Mouse (Mus musculus): ENCODE measurements around the gene Adrm1. TPM values are rescaled to one million over a fixed set of nuclear protein-coding genes. Genes with fewer than 3 reads are reported as not detected.

The Adrm1 gene
- polyA plus RNA-seq, 1 experiment from 2014 or later: 147 TPM

DNA sequence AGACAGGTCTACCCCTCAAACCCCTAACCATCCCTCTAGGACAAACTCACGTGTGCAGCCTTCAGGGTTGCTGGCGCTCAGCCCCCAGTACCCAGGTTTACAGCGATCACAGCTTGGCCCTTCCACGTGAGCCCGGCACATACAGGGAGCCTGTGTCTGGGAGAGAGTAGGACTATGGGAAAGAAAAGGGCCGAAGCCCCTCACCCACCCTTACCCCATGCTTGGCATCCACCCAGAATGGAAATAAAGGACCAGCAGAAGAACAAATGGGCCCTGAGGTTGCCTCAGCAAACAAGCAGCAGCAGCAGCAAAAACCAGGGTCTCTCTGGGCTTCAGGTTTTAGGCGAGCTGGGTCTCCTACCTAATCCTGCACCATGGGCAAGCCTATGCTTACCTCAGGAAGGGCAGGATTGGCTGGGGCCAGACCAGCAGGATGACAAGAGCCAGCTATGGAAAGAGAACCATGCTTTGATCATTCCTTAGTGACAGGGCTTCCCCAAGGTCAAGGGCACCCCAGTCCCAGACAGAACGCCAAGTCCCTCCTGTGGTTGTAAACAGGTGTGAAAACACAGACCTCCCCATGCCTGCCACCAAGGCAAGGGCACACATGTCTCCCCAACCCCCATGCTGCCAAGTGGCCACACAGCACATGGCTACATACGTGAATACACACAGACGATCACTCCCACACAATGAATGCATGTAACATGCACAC lies 26.2 kb downstream of the Adrm1 start:
- peaks cover 7% of the 10 kb centered on the region; the same call in 1 of the 2 replicates for H3K4me1 ChIP-seq (ENCODE audit: control insufficient read depth, insufficient read depth, low read length)
- no peak overlapping the region for H3K9ac ChIP-seq (replicated peaks; ENCODE audit: low read depth, low read length)
- no peaks in the 10 kb centered on the region for H3K27me3 ChIP-seq (ENCODE audit: control insufficient read depth, insufficient read depth, low read length)
- no peaks in the 10 kb centered on the region for H3K9me3 ChIP-seq (ENCODE audit: control insufficient read depth, low read length)
- H3K36me3 ChIP-seq (ENCODE audit: control insufficient read depth, insufficient read depth, low read length): no peaks in the 10 kb centered on the region
- no peak overlapping the region for H3K27ac ChIP-seq (ENCODE audit: low read depth, low read length)
- 72% methylated on average over 10 of the region's 10 CpGs for WGBS
- no peak overlapping the region for H3K4me3 ChIP-seq (ENCODE audit: low read depth, low read length)
- H3K4me2 ChIP-seq (ENCODE audit: low read depth, low read length): no peak overlapping the region
- 0 out of 2 replicates have a peak, but pooled peaks have one; percentile 33 for ATAC-seq (ENCODE audit: low read depth)

DNA sequence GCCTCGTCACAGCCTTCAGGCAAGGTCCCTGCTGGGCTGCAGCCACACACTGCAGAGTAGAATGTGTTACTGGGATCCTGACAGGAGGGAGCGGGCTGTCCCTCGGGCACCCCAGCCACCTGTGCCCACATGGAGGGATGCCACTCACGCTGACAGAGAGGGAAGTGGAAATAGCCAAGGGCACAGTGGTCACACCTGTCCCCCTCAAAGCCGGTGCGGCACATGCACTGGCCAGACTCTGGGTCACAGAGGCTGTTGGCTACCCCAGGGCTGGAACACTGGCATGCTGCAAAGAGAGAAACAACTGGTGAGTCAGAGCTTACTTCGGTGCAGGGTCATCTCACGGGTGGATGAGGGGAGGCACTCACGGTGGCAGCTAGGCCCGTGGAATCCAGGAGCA lies 27.5 kb downstream of the Adrm1 start:
- ATAC-seq (ENCODE audit: low read depth): no peak
- Histone ChIP-seq H3K36me3 (ENCODE audit: control insufficient read depth, insufficient read depth, low read length) (no peaks in the 10 kb centered on the region), H3K4me2 (ENCODE audit: low read depth, low read length) (no peak overlapping the region), H3K27ac (ENCODE audit: low read depth, low read length) (no peak overlapping the region), H3K9ac (replicated peaks; ENCODE audit: low read depth, low read length) (no peak overlapping the region), H3K4me1 (ENCODE audit: control insufficient read depth, insufficient read depth, low read length) (peaks cover 7% of the 10 kb centered on the region; the same call in 1 of the 2 replicates), H3K27me3 (ENCODE audit: control insufficient read depth, insufficient read depth, low read length) (no peaks in the 10 kb centered on the region), H3K4me3 (ENCODE audit: low read depth, low read length) (no peak overlapping the region), H3K9me3 (ENCODE audit: control insufficient read depth, low read length) (no peaks in the 10 kb centered on the region)
- WGBS: 80% methylated on average over 10 of the region's 10 CpGs

DNA sequence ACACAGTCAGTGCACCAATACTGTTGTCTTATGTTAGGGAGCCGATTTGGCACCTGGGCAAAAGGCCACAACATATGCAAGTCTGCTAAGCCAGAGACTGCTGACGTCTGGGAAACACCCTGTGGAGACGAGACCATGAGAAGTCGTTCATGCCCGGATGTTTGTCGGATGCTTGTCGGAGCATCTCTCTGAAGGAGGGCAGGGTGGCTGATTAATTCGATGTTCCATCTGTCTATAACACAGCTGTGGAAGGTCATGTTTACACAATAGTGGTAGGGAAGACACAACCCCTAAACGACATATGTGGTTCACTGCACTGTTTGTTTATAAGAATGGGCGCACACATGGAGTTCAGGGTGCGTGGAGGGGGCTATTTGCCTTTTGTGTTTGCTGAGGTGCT lies 29.4 kb downstream of the Adrm1 start:
- Histone ChIP-seq H3K4me2 (ENCODE audit: low read depth, low read length) (no peak overlapping the region), H3K27me3 (ENCODE audit: control insufficient read depth, insufficient read depth, low read length) (no peaks in the 10 kb centered on the region), H3K9me3 (ENCODE audit: control insufficient read depth, low read length) (no peaks in the 10 kb centered on the region), H3K4me3 (ENCODE audit: low read depth, low read length) (no peak overlapping the region), H3K27ac (ENCODE audit: low read depth, low read length) (no peak overlapping the region), H3K36me3 (ENCODE audit: control insufficient read depth, insufficient read depth, low read length) (no peaks in the 10 kb centered on the region), H3K4me1 (ENCODE audit: control insufficient read depth, insufficient read depth, low read length) (peaks cover 8% of the 10 kb centered on the region), H3K9ac (replicated peaks; ENCODE audit: low read depth, low read length) (no peak overlapping the region)
- 37% methylated on average over 11 of the region's 11 CpGs for WGBS
- ATAC-seq (ENCODE audit: low read depth): no peak

DNA sequence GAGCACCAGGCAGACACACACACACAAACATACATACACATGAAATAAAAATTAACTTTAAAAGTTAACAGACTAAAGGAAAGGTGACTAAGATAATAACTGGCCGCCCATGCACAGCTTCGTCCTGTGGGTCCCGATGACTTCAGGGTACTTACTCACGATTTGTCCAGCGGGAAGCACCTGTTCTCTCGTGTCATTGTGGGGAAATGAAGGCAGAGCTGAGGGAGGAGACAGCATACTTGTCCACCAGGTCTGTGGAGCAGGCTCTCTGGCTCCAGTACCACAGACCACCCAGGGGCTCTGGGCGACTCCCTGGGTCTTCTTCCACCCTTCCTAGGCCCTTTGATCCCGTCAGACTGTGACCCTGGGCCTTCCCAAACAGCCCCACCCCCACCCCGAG lies 30.0 kb downstream of the Adrm1 start:
- Histone ChIP-seq H3K9ac (replicated peaks; ENCODE audit: low read depth, low read length) (no peak overlapping the region), H3K4me2 (ENCODE audit: low read depth, low read length) (no peak overlapping the region), H3K4me1 (ENCODE audit: control insufficient read depth, insufficient read depth, low read length) (peaks cover 13% of the 10 kb centered on the region), H3K9me3 (ENCODE audit: control insufficient read depth, low read length) (no peaks in the 10 kb centered on the region), H3K4me3 (ENCODE audit: low read depth, low read length) (no peak overlapping the region), H3K36me3 (ENCODE audit: control insufficient read depth, insufficient read depth, low read length) (no peaks in the 10 kb centered on the region), H3K27me3 (ENCODE audit: control insufficient read depth, insufficient read depth, low read length) (no peaks in the 10 kb centered on the region), H3K27ac (ENCODE audit: low read depth, low read length) (no peak overlapping the region)
- no peak for ATAC-seq (ENCODE audit: low read depth)
- WGBS: 76% methylated on average over 9 of the region's 9 CpGs

DNA sequence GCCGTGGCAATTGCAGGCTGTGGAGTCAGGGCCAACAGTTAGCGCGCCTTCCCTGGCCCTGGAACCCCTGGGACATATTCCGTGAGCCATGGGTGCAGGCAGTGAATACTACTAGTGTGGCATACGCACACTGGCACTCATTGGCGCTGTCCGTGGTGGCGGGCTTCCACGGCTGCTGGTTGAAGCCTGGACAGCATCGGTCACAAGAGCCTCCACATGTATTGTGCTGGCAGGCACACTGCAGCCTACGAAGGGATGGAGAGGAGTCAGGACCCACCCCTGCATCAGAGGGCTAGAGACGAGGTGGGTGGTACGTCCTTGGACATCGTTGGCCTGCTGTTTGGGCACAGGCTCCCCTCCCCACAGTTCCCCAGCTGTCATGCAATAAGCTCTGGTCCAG lies 31.0 kb downstream of the Adrm1 start:
- Histone ChIP-seq H3K36me3 (ENCODE audit: control insufficient read depth, insufficient read depth, low read length) (no peaks in the 10 kb centered on the region), H3K4me3 (ENCODE audit: low read depth, low read length) (no peak overlapping the region)

DNA sequence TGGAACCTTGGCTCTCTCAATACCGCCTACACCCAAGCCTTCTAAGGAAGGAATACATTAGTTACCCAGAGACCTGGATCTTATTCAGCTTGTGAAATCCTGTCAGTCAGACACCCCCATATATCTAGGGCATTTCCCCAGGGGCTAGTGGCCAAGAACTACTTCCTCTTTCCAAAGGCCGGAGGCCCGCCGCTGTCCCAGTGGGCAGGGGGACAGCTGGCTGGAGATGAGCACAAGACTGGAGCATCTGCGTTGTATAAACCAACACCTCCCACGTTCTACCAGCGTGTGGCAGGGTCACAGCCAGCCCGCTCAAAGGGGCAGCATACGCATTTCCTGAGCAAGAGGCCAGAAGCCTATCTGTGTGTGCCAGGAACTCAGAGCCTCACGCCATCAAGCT lies 31.5 kb downstream of the Adrm1 start:
- WGBS: 59% methylated on average over 10 of the region's 10 CpGs
- Histone ChIP-seq H3K36me3 (ENCODE audit: control insufficient read depth, insufficient read depth, low read length) (no peaks in the 10 kb centered on the region), H3K4me1 (ENCODE audit: control insufficient read depth, insufficient read depth, low read length) (peaks cover 6% of the 10 kb centered on the region; the same call in 1 of the 2 replicates), H3K4me2 (ENCODE audit: low read depth, low read length) (no peak overlapping the region), H3K27ac (ENCODE audit: low read depth, low read length) (no peak overlapping the region), H3K9ac (replicated peaks; ENCODE audit: low read depth, low read length) (no peak overlapping the region), H3K4me3 (ENCODE audit: low read depth, low read length) (no peak overlapping the region), H3K27me3 (ENCODE audit: control insufficient read depth, insufficient read depth, low read length) (no peaks in the 10 kb centered on the region), H3K9me3 (ENCODE audit: control insufficient read depth, low read length) (no peaks in the 10 kb centered on the region)
- no peak for ATAC-seq (ENCODE audit: low read depth)

More for the DNA sequence above, 31.0 kb downstream of the Adrm1 start:
- H3K4me1 ChIP-seq (ENCODE audit: control insufficient read depth, insufficient read depth, low read length): peaks cover 11% of the 10 kb centered on the region
- H3K27me3 ChIP-seq (ENCODE audit: control insufficient read depth, insufficient read depth, low read length): no peaks in the 10 kb centered on the region
- no peaks in the 10 kb centered on the region for H3K9me3 ChIP-seq (ENCODE audit: control insufficient read depth, low read length)
- ATAC-seq (ENCODE audit: low read depth): no peak
- no peak overlapping the region for H3K9ac ChIP-seq (replicated peaks; ENCODE audit: low read depth, low read length)
- WGBS: 90% methylated on average over 14 of the region's 14 CpGs
- H3K27ac ChIP-seq (ENCODE audit: low read depth, low read length): no peak overlapping the region
- H3K4me2 ChIP-seq (ENCODE audit: low read depth, low read length): no peak overlapping the region

DNA sequence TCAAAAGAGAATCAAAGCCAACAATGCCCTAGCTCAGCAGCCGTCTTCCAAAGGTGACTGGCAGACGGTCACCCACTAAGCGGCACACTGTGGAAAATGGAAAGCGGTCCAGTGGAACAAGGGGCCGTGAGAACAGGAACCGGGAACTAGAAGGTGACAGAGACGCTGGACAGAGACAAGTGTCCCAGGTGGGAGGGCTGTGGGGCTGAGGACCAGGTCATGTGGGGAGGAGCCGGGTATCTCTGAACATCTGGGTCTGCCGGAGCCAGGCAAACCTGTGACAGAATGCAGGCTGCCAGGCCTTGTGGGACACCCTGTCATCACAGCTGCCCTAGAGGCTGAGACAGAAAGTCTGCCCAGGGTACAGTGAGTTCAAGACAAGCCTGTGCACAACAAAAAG lies 33.2 kb downstream of the Adrm1 start:
- H3K36me3 ChIP-seq (ENCODE audit: control insufficient read depth, insufficient read depth, low read length): no peaks in the 10 kb centered on the region
- no peak overlapping the region for H3K27ac ChIP-seq (ENCODE audit: low read depth, low read length)
- WGBS: 88% methylated on average over 9 of the region's 9 CpGs
- no peak overlapping the region for H3K4me2 ChIP-seq (ENCODE audit: low read depth, low read length)
- H3K4me3 ChIP-seq (ENCODE audit: low read depth, low read length): no peak overlapping the region
- no peak for ATAC-seq (ENCODE audit: low read depth)
- H3K9me3 ChIP-seq (ENCODE audit: control insufficient read depth, low read length): no peaks in the 10 kb centered on the region
- H3K9ac ChIP-seq (replicated peaks; ENCODE audit: low read depth, low read length): no peak overlapping the region
- H3K27me3 ChIP-seq (ENCODE audit: control insufficient read depth, insufficient read depth, low read length): no peaks in the 10 kb centered on the region
- peaks cover 6% of the 10 kb centered on the region; the same call in 1 of the 2 replicates for H3K4me1 ChIP-seq (ENCODE audit: control insufficient read depth, insufficient read depth, low read length)

DNA sequence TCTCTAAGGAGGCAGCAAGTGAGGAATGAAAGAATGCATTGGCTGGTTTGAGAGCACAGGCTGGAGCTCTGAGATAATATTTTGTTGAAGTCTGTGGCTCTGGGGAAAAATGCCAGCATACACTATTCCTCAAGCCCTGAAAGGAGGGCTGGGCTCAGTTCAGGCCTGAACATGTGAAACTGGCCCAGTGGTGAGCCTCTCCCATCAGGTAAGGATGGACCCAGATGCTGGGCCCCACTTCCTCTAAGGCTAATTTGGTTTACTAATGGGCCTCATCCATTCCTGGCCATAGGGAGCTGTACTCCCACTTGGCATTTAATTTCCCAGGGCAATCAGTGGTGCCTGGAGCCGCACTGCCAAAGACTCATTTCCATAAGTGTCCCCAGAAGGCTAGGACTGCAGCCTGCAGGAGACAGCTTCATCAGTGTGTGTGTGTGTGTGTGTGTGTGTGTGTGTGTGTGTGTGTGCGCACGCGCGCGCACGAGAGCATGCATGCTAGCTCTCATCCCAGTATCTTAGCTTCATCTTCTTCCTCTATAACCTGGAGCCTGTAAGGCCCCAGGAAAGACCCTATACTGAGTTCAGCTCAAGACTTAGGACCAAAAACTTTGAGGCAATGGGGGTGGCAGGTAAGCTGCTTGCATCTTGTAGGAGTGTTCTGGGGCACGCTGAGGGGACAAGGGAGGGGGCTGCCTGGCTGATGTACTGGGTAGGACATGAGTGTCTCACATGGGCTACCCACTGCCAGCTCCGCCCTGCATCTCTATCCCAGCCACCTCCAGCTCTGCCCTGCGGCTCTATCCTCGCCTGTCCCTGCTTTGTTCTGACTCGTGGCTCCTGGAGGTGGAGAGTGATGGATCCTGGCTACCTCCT lies 34.0 kb downstream of the Adrm1 start:
- no peak overlapping the region for H3K4me2 ChIP-seq (ENCODE audit: low read depth, low read length)
- H3K9ac ChIP-seq (replicated peaks; ENCODE audit: low read depth, low read length): no peak overlapping the region
- WGBS: 37% methylated on average over 12 of the region's 12 CpGs
- peaks cover 6% of the 10 kb centered on the region; the same call in 1 of the 2 replicates for H3K4me1 ChIP-seq (ENCODE audit: control insufficient read depth, insufficient read depth, low read length)
- H3K27ac ChIP-seq (ENCODE audit: low read depth, low read length): peak overlapping the region; percentile 60
- H3K36me3 ChIP-seq (ENCODE audit: control insufficient read depth, insufficient read depth, low read length): no peaks in the 10 kb centered on the region
- peak; percentile 82 for ATAC-seq (ENCODE audit: low read depth)
- no peaks in the 10 kb centered on the region for H3K9me3 ChIP-seq (ENCODE audit: control insufficient read depth, low read length)
- H3K27me3 ChIP-seq (ENCODE audit: control insufficient read depth, insufficient read depth, low read length): no peaks in the 10 kb centered on the region
- H3K4me3 ChIP-seq (ENCODE audit: low read depth, low read length): no peak overlapping the region

DNA sequence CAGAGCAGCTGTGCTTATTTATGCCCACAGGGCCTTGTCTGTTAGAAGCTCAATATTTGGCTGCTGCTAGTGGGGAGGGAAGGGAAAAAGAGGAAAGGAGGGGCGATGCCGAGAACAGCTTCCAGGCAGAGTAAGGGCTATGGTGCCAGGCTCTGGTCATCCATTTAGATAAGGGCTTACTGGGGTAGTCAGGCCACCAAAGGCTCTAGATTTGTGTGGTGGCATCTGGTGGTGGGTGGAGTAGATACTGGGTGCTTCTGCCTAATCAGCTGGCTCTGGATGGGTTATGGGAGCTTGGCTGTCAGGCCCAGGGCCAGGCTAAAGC lies 34.6 kb downstream of the Adrm1 start:
- Histone ChIP-seq H3K27ac (ENCODE audit: low read depth, low read length) (peak overlapping the region; percentile 60), H3K9me3 (ENCODE audit: control insufficient read depth, low read length) (no peaks in the 10 kb centered on the region), H3K9ac (replicated peaks; ENCODE audit: low read depth, low read length) (no peak overlapping the region), H3K36me3 (ENCODE audit: control insufficient read depth, insufficient read depth, low read length) (no peaks in the 10 kb centered on the region), H3K27me3 (ENCODE audit: control insufficient read depth, insufficient read depth, low read length) (no peaks in the 10 kb centered on the region), H3K4me3 (ENCODE audit: low read depth, low read length) (no peak overlapping the region), H3K4me1 (ENCODE audit: control insufficient read depth, insufficient read depth, low read length) (peaks cover 6% of the 10 kb centered on the region; the same call in 1 of the 2 replicates), H3K4me2 (ENCODE audit: low read depth, low read length) (no peak overlapping the region)
- 66% methylated on average over 2 of the region's 2 CpGs for WGBS
- ATAC-seq (ENCODE audit: low read depth): no peak

All from neural tube, embryonic 14.5 days (tissue).